Mouse (Mus musculus) embryonic facial prominence, embryonic 12.5 days (tissue): Measurements from ENCODE around the gene Pou5f1. TPM values are rescaled to one million over a fixed set of nuclear protein-coding genes. Genes with fewer than 3 reads are reported as not detected.

Experiments used
- ATAC-seq: fragments of 200-750 bp; cut with Nextera tagmentation; 2 replicates; pipeline ENCODE4 v1.8.0; 2017; ENCODE audit not compliant: insufficient number of reproducible peaks, insufficient read depth, low FRiP score, low TSS enrichment
- H3K27ac ChIP-seq: fragments of 300-500 bp; sonication (generic); 2 replicates; pipeline ENCODE4 v1.5.1; 2016; ENCODE audit warnings: mild to moderate bottlenecking
- H3K27me3 ChIP-seq: fragments of 300-500 bp; sonication (generic); 2 replicates; pipeline ENCODE4 v1.6.1; 2016; ENCODE audit warnings: mild to moderate bottlenecking, moderate library complexity
- H3K36me3 ChIP-seq: fragments of 300-500 bp; sonication (generic); 2 replicates; pipeline ENCODE4 v1.6.1; 2016; ENCODE audit warnings: mild to moderate bottlenecking
- H3K4me1 ChIP-seq: fragments of 300-500 bp; sonication (generic); 2 replicates; pipeline ENCODE4 v1.6.1; 2016
- H3K4me2 ChIP-seq: fragments of 300-500 bp; sonication (generic); replicated peaks from 2 replicates; pipeline ENCODE4 v1.6.1; 2016; ENCODE audit warnings: mild to moderate bottlenecking, moderate library complexity
- H3K4me3 ChIP-seq: fragments of 300-500 bp; sonication (generic); 2 replicates; pipeline ENCODE4 v1.5.1; 2016; ENCODE audit warnings: mild to moderate bottlenecking
- H3K9ac ChIP-seq: fragments of 300-500 bp; sonication (generic); 2 replicates; pipeline ENCODE4 v1.6.1; 2016; ENCODE audit warnings: mild to moderate bottlenecking, moderate library complexity
- H3K9me3 ChIP-seq: fragments of 300-500 bp; sonication (generic); 2 replicates; pipeline ENCODE4 v1.6.1; 2016; ENCODE audit warnings: mild to moderate bottlenecking, moderate library complexity
- WGBS: fragments of 180-500 bp; shearing (Covaris S2); methylation state at CpG from one replicate; pipeline ENCODE4 v1.1.7; 2016; 5-methylcytosine and 5-hydroxymethylcytosine counted together
- polyA plus RNA-seq: library from polyadenylated mRNA; unstranded; fragments of >200 nt; fragmentation: Nextera tagmentation; extraction: Ambion mirVana; gene quantifications from 2 replicates; pipeline ENCODE4 v1.2.1, GENCODE M21; 2016

Pou5f1 gene
- polyA plus RNA-seq, 1 experiment from 2014 or later: not detected

DNA sequence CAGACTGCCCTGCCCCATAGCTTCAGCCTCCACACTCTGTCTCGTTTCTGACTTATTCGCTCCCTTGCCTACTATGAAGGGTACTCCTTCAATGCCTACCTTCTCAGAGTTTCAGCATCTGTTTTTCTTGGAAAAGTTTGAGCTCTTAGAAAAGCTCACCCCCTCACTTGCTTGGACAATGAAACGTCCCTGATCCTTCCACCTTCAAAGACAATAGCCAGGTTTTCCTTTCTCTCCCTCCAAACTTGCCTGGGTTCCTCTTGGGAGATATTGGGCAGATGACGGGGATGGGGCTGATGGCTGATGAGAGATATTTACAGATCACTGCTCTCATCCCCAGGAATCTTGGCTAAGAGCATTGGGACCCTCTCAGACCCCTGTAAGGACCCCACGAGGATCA lies 48.5 kb downstream of the Pou5f1 start:
- ATAC-seq: no peak
- 80% methylated on average over 5 of the region's 5 CpGs for WGBS
- H3K4me2 ChIP-seq: no peak overlapping the region
- no peak overlapping the region for H3K27ac ChIP-seq
- no peaks in the 10 kb centered on the region for H3K27me3 ChIP-seq
- H3K9ac ChIP-seq: no peak overlapping the region
- no peaks in the 10 kb centered on the region for H3K9me3 ChIP-seq
- no peak overlapping the region for H3K4me3 ChIP-seq
- H3K36me3 ChIP-seq: no peaks in the 10 kb centered on the region
- 0 out of 2 replicates have a peak, but pooled peaks cover 5% of the 10 kb centered on the region for H3K4me1 ChIP-seq

DNA sequence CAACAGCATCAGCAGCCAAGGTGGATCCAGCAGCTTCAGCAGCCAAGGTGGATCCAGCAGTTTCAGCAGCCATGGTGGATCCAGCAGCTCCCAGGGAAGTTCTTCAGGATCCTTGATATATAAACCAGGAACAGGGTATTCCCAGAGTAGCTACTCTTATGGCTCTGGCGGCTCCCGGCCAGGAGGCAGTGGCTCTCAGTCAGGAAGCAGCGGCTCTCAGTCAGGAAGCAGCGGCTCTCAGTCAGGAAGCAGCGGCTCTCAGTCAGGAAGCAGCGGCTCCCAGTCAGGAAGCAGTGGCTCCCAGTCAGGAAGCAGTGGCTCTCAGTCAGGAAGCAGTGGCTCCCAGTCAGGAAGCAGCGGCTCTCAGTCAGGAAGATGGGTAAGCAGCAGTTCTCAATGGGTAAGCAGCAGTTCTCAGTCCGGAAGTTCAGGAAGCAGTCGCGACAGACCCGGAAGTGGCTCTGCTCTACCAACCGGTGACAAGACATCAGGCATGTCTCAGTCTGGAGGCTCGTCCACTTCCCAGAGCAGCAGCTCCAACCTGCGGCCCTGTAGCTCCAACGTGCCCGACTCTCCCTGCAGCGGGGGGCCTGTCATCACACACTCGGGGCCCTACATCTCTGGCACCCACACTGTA lies 49.1 kb downstream of the Pou5f1 start:
- ATAC-seq: no peak
- H3K9ac ChIP-seq: no peak overlapping the region
- no peaks in the 10 kb centered on the region for H3K27me3 ChIP-seq
- H3K4me3 ChIP-seq: no peak overlapping the region
- no peaks in the 10 kb centered on the region for H3K4me1 ChIP-seq
- H3K36me3 ChIP-seq: no peaks in the 10 kb centered on the region
- no peak overlapping the region for H3K27ac ChIP-seq
- WGBS: 90% methylated on average over 18 of the region's 18 CpGs
- no peak overlapping the region for H3K4me2 ChIP-seq
- no peaks in the 10 kb centered on the region for H3K9me3 ChIP-seq

- H3K27me3 ChIP-seq: no peaks in the 10 kb centered on the region
- H3K4me1 ChIP-seq: no peaks in the 10 kb centered on the region
- no peak overlapping the region for H3K4me3 ChIP-seq
- H3K4me2 ChIP-seq: no peak overlapping the region
- no peaks in the 10 kb centered on the region for H3K36me3 ChIP-seq
- WGBS: 89% methylated on average over 13 of the region's 13 CpGs
- ATAC-seq: no peak
- H3K9me3 ChIP-seq: no peaks in the 10 kb centered on the region
- no peak overlapping the region for H3K27ac ChIP-seq
- H3K9ac ChIP-seq: no peak overlapping the region
These were observed 50.5 kb downstream of the Pou5f1 start for GRCm38 (mm10) chr17:35556186-35556765.

- H3K27me3 ChIP-seq: no peaks in the 10 kb centered on the region
- H3K9ac ChIP-seq: no peak overlapping the region
- no peaks in the 10 kb centered on the region for H3K9me3 ChIP-seq
- H3K4me2 ChIP-seq: no peak overlapping the region
- no peak overlapping the region for H3K27ac ChIP-seq
- 38% methylated on average over 5 of the region's 5 CpGs for WGBS
- H3K36me3 ChIP-seq: no peaks in the 10 kb centered on the region
- no peak overlapping the region for H3K4me3 ChIP-seq
- no peaks in the 10 kb centered on the region for H3K4me1 ChIP-seq
- no peak for ATAC-seq
These were observed 51.0 kb downstream of the Pou5f1 start for GRCm38 (mm10) chr17:35556812-35557211.

GRCm38 (mm10) chr17:35557351-35557750 lies 51.5 kb downstream of the Pou5f1 start:
- no peak overlapping the region for H3K4me2 ChIP-seq
- no peak for ATAC-seq
- no peak overlapping the region for H3K9ac ChIP-seq
- no peak overlapping the region for H3K4me3 ChIP-seq
- no peaks in the 10 kb centered on the region for H3K9me3 ChIP-seq
- WGBS: 76% methylated on average over 9 of the region's 9 CpGs
- H3K27me3 ChIP-seq: no peaks in the 10 kb centered on the region
- no peak overlapping the region for H3K27ac ChIP-seq
- no peaks in the 10 kb centered on the region for H3K4me1 ChIP-seq
- no peaks in the 10 kb centered on the region for H3K36me3 ChIP-seq

- WGBS: 60% methylated on average over 8 of the region's 8 CpGs
- H3K36me3 ChIP-seq: no peaks in the 10 kb centered on the region
- no peak for ATAC-seq
These were observed 52.4 kb downstream of the Pou5f1 start for GRCm38 (mm10) chr17:35558216-35558615.

More at GRCm38 (mm10) chr17:35558216-35558615, 52.4 kb downstream of the Pou5f1 start:
- Histone ChIP-seq H3K9ac (no peak overlapping the region), H3K4me2 (no peak overlapping the region), H3K4me1 (no peaks in the 10 kb centered on the region), H3K4me3 (no peak overlapping the region), H3K27me3 (no peaks in the 10 kb centered on the region), H3K9me3 (no peaks in the 10 kb centered on the region), H3K27ac (no peak overlapping the region)

Other genes with a start within 250 kb of the Pou5f1 start
- gene H2-D1, start 243.3 kb upstream of the Pou5f1 start, polyA plus RNA-seq: 20.8 and 21.5 TPM in 2 replicates
- gene H2-Q1, start 185.6 kb upstream of the Pou5f1 start, polyA plus RNA-seq: not detected in 2 replicates
- gene H2-Q2, start 163.8 kb upstream of the Pou5f1 start, polyA plus RNA-seq: 0.38 and 0.40 TPM in 2 replicates
- 2.0 and 2.2 TPM in 2 replicates for gene H2-Q4, start 126.4 kb upstream of the Pou5f1 start, polyA plus RNA-seq
- gene H2-Q6, start 81.2 kb upstream of the Pou5f1 start, polyA plus RNA-seq: 0.33 and 0.98 TPM in 2 replicates
- 4.6 and 5.9 TPM in 2 replicates for gene H2-Q7, start 66.9 kb upstream of the Pou5f1 start, polyA plus RNA-seq
- gene H2-Q10, start 35.9 kb upstream of the Pou5f1 start, polyA plus RNA-seq: 0.11 and 0.17 TPM in 2 replicates
- 56.8 and 61.1 TPM in 2 replicates for gene Tcf19, start 10.8 kb downstream of the Pou5f1 start, polyA plus RNA-seq
- 26.1 and 30.8 TPM in 2 replicates for gene Cchcr1, start 11.1 kb downstream of the Pou5f1 start, polyA plus RNA-seq
- gene Psors1c2, start 27.2 kb downstream of the Pou5f1 start, polyA plus RNA-seq: 1.3 and 1.6 TPM in 2 replicates
- gene Cdsn, start 46.1 kb downstream of the Pou5f1 start, polyA plus RNA-seq: 0.08 TPM in 2 replicates
- not detected in 2 replicates for gene 2300002M23Rik, start 61.4 kb downstream of the Pou5f1 start, polyA plus RNA-seq
- not detected in 2 replicates for gene Sfta2, start 95.5 kb downstream of the Pou5f1 start, polyA plus RNA-seq
- not detected in 2 replicates for gene Gm9573, start 120.6 kb downstream of the Pou5f1 start, polyA plus RNA-seq
- 0.08 and 0.11 TPM in 2 replicates for gene Mucl3, start 137.7 kb downstream of the Pou5f1 start, polyA plus RNA-seq
- 18.5 and 23.6 TPM in 2 replicates for gene Vars2, start 161.6 kb downstream of the Pou5f1 start, polyA plus RNA-seq
- gene Gtf2h4, start 167.7 kb downstream of the Pou5f1 start, polyA plus RNA-seq: 48.6 and 51.5 TPM in 2 replicates
- 62.6 and 63.0 TPM in 2 replicates for gene Ddr1, start 198.6 kb downstream of the Pou5f1 start, polyA plus RNA-seq